Mouse (Mus musculus): ENCODE data around the gene Cdc14b. TPM values are rescaled to one million over a fixed set of nuclear protein-coding genes. Genes with fewer than 3 reads are reported as not detected.

The Cdc14b gene
- total RNA-seq, 2 experiments from 2014 or later, result 4.1 to 5.2 TPM

Other genes starting within 250 kb of the Cdc14b start
- not detected for gene Hsd17b3, start 186.1 kb downstream of the Cdc14b start, total RNA-seq (2021)
- gene Slc35d2, start 145.9 kb downstream of the Cdc14b start, total RNA-seq (2021), result under 1 TPM; 0.30 to 0.46 TPM
- gene Zfp367, start 122.1 kb downstream of the Cdc14b start, total RNA-seq (2021), result 10 to 100 TPM; 19.6 to 22.3 TPM
- gene Habp4, start 113.5 kb downstream of the Cdc14b start, total RNA-seq (2021), result 10 to 100 TPM; 21.2 to 24.2 TPM
- 10 to 100 TPM; 34.5 to 42.6 TPM for gene Aaed1, start 37.4 kb upstream of the Cdc14b start, total RNA-seq (2021)
- gene Ctsl, start 95.6 kb upstream of the Cdc14b start, total RNA-seq (2021), result 100 to 1,000 TPM in 1 of 2 experiments, 10 to 100 TPM in 1; 97.8 to 136 TPM
- 1 to 10 TPM; 1.9 to 2.3 TPM for gene Cdk20, start 157.0 kb upstream of the Cdc14b start, total RNA-seq (2021)
- not detected for gene Fam240b, start 222.5 kb upstream of the Cdc14b start, total RNA-seq (2021)